Mouse (Mus musculus) lung, postnatal 0 days (tissue): ENCODE measurements around the gene P3h1. TPM values are rescaled to one million over a fixed set of nuclear protein-coding genes. Genes with fewer than 3 reads are reported as not detected.

ENCODE experiments used
- ATAC-seq: fragments of 200-750 bp; cut with Nextera tagmentation; 2 replicates; pipeline ENCODE4 v1.8.0; 2017; ENCODE audit warnings: moderate library complexity
- DNase-seq: peaks from one replicate; pipeline ENCODE4 v3.0.0-alpha.2; 2016; ENCODE audit warnings: low spot score
- H3K27ac ChIP-seq: fragments of 300-500 bp; sonication (generic); 2 replicates; pipeline ENCODE4 v1.5.1; 2014; ENCODE audit warnings: antibody characterized with exemption, mild to moderate bottlenecking, low read length, mixed read lengths
- H3K27me3 ChIP-seq: fragments of 300-500 bp; sonication (generic); replicated peaks from 2 replicates; pipeline ENCODE4 v1.6.1; 2014; ENCODE audit warnings: low read length, mixed read lengths; ENCODE audit not compliant: insufficient read depth
- H3K36me3 ChIP-seq: fragments of 300-500 bp; sonication (generic); 2 replicates; pipeline ENCODE4 v1.6.1; 2014; ENCODE audit warnings: low read length, mixed read lengths; ENCODE audit not compliant: insufficient read depth
- H3K4me1 ChIP-seq: fragments of 300-500 bp; sonication (generic); 2 replicates; pipeline ENCODE4 v1.6.1; 2014; ENCODE audit warnings: antibody characterized with exemption, low read depth, low read length, mixed read lengths; ENCODE audit not compliant: insufficient read depth
- H3K4me2 ChIP-seq: fragments of 300-500 bp; sonication (generic); replicated peaks from 2 replicates; pipeline ENCODE4 v1.6.1; 2014; ENCODE audit warnings: low read depth, mild to moderate bottlenecking, low read length, moderate library complexity, mixed read lengths
- H3K4me3 ChIP-seq: fragments of 300-500 bp; sonication (generic); 2 replicates; pipeline ENCODE4 v1.5.1; 2014; ENCODE audit warnings: low read depth, low read length
- H3K9ac ChIP-seq: fragments of 300-500 bp; sonication (generic); replicated peaks from 2 replicates; pipeline ENCODE4 v1.6.1; 2014; ENCODE audit warnings: low read depth, mild to moderate bottlenecking
- H3K9me3 ChIP-seq: fragments of 300-500 bp; sonication (generic); 2 replicates; pipeline ENCODE4 v1.6.1; 2016; ENCODE audit warnings: low read length, mixed read lengths
- CTCF ChIP-seq: IDR thresholded peaks from 2 replicates; pipeline ENCODE4 v1.5.1; 2016; ENCODE audit warnings: antibody characterized with exemption, mild to moderate bottlenecking
- EP300 ChIP-seq: IDR thresholded peaks from 2 replicates; pipeline ENCODE4 v1.6.1; 2016; ENCODE audit warnings: antibody characterized with exemption, mild to moderate bottlenecking, control low read depth
- WGBS: fragments of 180-500 bp; shearing (Covaris S2); extraction: QIAGEN DNeasy Blood & Tissue Kit; methylation state at CpG from one replicate; pipeline ENCODE4 v1.1.7; 2014; 5-methylcytosine and 5-hydroxymethylcytosine counted together
- polyA plus RNA-seq: library from polyadenylated mRNA; unstranded; fragments of >200 nt; fragmentation: Nextera tagmentation; extraction: Ambion mirVana; gene quantifications from 2 replicates; pipeline ENCODE4 v1.2.1, GENCODE M21; 2015

P3h1 gene
- polyA plus RNA-seq, 1 experiment from 2014 or later, result 32.2 TPM

- TF ChIP-seq EP300, result no peak
- TF ChIP-seq CTCF, result no peak
- Histone ChIP-seq H3K36me3 (no peaks in the 10 kb centered on the region), H3K9me3 (no peaks in the 10 kb centered on the region), H3K4me2 (no peak overlapping the region), H3K27ac (no peak overlapping the region), H3K27me3 (no peaks in the 10 kb centered on the region), H3K4me3 (no peak overlapping the region), H3K4me1 (no peaks in the 10 kb centered on the region), H3K9ac (no peak overlapping the region)
- no peak for DNase-seq
- no peak for ATAC-seq
- 79% methylated on average over 8 of the region's 8 CpGs for WGBS
These were observed 42.1 kb upstream of the P3h1 start for GRCm38 (mm10) chr4:119190618-119191017.

GRCm38 (mm10) chr4:119191273-119191672 is 41.4 kb upstream of the P3h1 start:
- Histone ChIP-seq H3K27me3 (no peaks in the 10 kb centered on the region), H3K4me2 (no peak overlapping the region), H3K9ac (no peak overlapping the region), H3K4me1 (peaks cover 3% of the 10 kb centered on the region; the same call in 1 of the 2 replicates), H3K9me3 (no peaks in the 10 kb centered on the region), H3K27ac (no peak overlapping the region), H3K4me3 (no peak overlapping the region), H3K36me3 (no peaks in the 10 kb centered on the region)
- WGBS, result 45% methylated on average over 3 of the region's 3 CpGs
- no peak for TF ChIP-seq EP300
- no peak for TF ChIP-seq CTCF
- ATAC-seq, result no peak
- DNase-seq, result no peak

DNA sequence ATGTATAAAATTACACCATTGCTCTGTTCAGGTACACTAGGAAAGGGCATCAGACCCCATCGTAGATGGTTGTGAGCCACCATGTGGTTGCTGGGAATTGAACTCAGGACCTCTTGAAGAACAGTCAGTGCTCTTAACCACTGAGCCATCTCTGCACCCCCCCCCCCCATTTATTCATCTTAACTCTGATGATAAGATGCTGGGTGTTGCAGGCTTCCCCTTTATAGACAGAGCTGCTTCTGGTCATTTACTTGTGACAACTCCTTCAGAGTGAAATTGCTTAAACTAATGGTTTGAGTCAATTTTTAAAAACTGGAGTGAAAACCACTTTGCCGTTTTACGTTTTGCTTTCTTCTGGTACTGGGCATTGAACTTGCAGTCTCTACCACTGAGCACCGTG is 40.0 kb upstream of the P3h1 start:
- ATAC-seq, result no peak

DNA sequence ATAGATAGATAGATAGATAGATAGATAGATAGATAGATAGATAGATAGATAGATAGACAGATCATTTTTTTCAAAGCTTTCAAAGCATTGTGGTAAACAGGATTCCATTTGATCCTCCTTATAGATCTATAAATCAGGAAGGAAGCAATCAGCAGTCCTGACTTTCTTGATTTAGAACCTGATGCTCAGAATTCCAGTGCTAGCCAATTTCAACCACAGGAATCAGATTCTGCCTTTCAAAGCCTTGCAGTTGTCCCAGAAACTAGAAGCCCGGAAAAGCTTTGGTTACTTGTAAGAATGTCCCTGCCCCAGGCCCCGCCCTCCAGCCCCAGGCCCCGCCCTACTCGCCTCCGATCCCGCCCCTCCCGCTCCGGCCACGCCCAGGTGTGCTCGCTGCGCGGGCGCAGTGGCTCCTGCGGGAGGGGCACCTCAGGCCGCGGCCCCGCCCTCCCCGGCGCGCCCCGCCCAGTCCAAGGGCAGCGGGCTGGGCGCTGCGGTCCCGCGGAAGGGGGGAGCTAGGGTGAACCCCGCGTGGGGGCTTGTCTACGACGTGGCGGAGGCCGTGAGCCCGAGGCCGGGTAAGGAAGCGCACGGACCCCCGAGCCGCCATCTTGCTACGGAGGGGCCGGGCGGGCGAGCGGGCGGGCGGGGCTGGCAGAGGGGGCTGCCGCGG is 37.7 kb upstream of the P3h1 start, which contains the start of gene Svbp:
Gene Svbp, plus strand, starts transcription at position 398 of the 673 bp plus-strand sequence.
- Histone ChIP-seq H3K36me3 (no peaks in the 10 kb centered on the region), H3K27me3 (no peaks in the 10 kb centered on the region), H3K4me1 (peaks cover 3% of the 10 kb centered on the region; the same call in 1 of the 2 replicates), H3K4me2 (peak within 1 kb of the TSS; percentile 61), H3K4me3 (peak within 1 kb of the TSS; percentile 71), H3K9me3 (no peaks in the 10 kb centered on the region), H3K27ac (peak within 1 kb of the TSS; percentile 68), H3K9ac (peak within 1 kb of the TSS; percentile 79)
- TF ChIP-seq CTCF (no peak), EP300 (no peak)
- 1% methylated on average over 17 of the region's 47 CpGs for WGBS
- peak; percentile 93 for DNase-seq
- peak; percentile 98 for ATAC-seq

More for the DNA sequence above, 40.0 kb upstream of the P3h1 start:
- Histone ChIP-seq H3K4me2 (no peak overlapping the region), H3K4me3 (no peak overlapping the region), H3K27ac (no peak overlapping the region), H3K9me3 (no peaks in the 10 kb centered on the region), H3K4me1 (peaks cover 3% of the 10 kb centered on the region; the same call in 1 of the 2 replicates), H3K36me3 (no peaks in the 10 kb centered on the region), H3K9ac (no peak overlapping the region), H3K27me3 (no peaks in the 10 kb centered on the region)
- no peak for DNase-seq
- no peak for TF ChIP-seq CTCF
- no peak for TF ChIP-seq EP300
- WGBS, result 91% methylated on average over 4 of the region's 4 CpGs

DNA sequence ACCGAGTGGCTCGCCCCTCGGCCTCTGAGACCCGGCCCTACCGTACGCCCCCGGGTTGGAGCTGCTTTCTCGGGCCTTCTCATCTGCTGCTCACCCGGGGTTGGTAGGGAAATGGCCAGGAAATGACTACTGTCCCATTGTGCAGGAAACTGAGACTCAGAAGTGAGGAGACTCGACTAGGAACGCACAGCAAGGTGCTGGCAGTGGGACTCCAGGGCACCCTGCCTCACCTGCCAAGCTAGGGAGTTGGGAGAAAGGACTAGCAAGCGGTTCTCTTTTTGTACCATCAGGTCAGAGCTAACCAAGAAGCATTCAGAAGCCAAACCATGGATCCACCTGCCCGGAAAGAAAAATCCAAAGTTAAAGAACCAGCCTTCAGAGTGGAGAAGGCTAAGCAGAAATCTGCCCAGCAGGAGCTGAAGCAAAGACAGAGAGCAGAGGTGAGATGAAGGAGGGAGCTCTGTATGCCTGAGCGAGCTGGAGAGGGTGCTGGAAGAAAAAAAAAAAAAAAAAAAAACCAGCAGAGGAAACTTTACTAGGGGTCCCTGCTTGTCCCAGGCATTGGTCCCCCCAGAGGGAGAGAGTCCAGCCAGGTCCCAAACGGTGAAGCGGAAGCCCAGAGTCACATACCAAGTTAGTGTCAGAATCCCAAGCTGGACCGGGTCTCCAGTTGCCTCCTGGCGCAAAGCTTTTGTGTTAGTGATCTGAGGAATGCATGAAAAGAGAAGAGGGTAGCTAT is 37.0 kb upstream of the P3h1 start:
- H3K9me3 ChIP-seq, result no peaks in the 10 kb centered on the region
- peak overlapping the region; percentile 61 for H3K4me2 ChIP-seq
- WGBS, result 10% methylated on average over 17 of the region's 18 CpGs
- DNase-seq, result no peak
- no peak for TF ChIP-seq CTCF
- no peak for TF ChIP-seq EP300
- peaks cover 3% of the 10 kb centered on the region; the same call in 1 of the 2 replicates for H3K4me1 ChIP-seq
- ATAC-seq, result no peak
- H3K27ac ChIP-seq, result peak overlapping the region; percentile 68
- no peaks in the 10 kb centered on the region for H3K36me3 ChIP-seq
- peak overlapping the region; percentile 71 for H3K4me3 ChIP-seq
- H3K27me3 ChIP-seq, result no peaks in the 10 kb centered on the region
- H3K9ac ChIP-seq, result peak overlapping the region; percentile 79

- H3K27me3 ChIP-seq, result no peaks in the 10 kb centered on the region
- peaks cover 3% of the 10 kb centered on the region; the same call in 1 of the 2 replicates for H3K4me1 ChIP-seq
- H3K9me3 ChIP-seq, result no peaks in the 10 kb centered on the region
- no peaks in the 10 kb centered on the region; the same call in 1 of the 2 replicates for H3K36me3 ChIP-seq
- no peak overlapping the region for H3K4me3 ChIP-seq
- 88% methylated on average over 6 of the region's 6 CpGs for WGBS
- ATAC-seq (no peak), DNase-seq (no peak)
- H3K27ac ChIP-seq, result no peak overlapping the region
- no peak overlapping the region for H3K9ac ChIP-seq
- no peak for TF ChIP-seq CTCF
- no peak for TF ChIP-seq EP300
- no peak overlapping the region for H3K4me2 ChIP-seq
These were observed 34.6 kb upstream of the P3h1 start for GRCm38 (mm10) chr4:119198105-119198504.
